Mouse (Mus musculus) hindbrain, embryonic 11.5 days (tissue): Measurements from ENCODE around the gene Sipa1l2. TPM values are rescaled to one million over a fixed set of nuclear protein-coding genes. Genes with fewer than 3 reads are reported as not detected.

Experiments
- ATAC-seq: fragments of 200-750 bp; cut with Nextera tagmentation; 2 replicates; pipeline ENCODE4 v1.8.0; 2017; ENCODE audit warnings: mild to moderate bottlenecking, moderate TSS enrichment, moderate library complexity; ENCODE audit not compliant: low FRiP score
- DNase-seq: peaks from one replicate; pipeline ENCODE4 v3.0.0-alpha.2; 2015; ENCODE audit warnings: low spot score
- H3K27ac ChIP-seq: fragments of 300-500 bp; sonication (generic); 2 replicates; pipeline ENCODE4 v1.5.1; 2014; ENCODE audit warnings: mild to moderate bottlenecking, low read depth, low read length
- H3K27me3 ChIP-seq: fragments of 300-500 bp; sonication (generic); 2 replicates; pipeline ENCODE4 v1.6.1; 2014; ENCODE audit warnings: mild to moderate bottlenecking, low read length, moderate library complexity, mixed read lengths; ENCODE audit not compliant: control insufficient read depth, insufficient read depth
- H3K36me3 ChIP-seq: fragments of 300-500 bp; sonication (generic); 2 replicates; pipeline ENCODE4 v1.6.1; 2014; ENCODE audit warnings: mild to moderate bottlenecking, low read length, moderate library complexity, mixed read lengths; ENCODE audit not compliant: control insufficient read depth, insufficient read depth
- H3K4me1 ChIP-seq: fragments of 300-500 bp; sonication (generic); replicated peaks from 2 replicates; pipeline ENCODE4 v1.6.1; 2014; ENCODE audit warnings: low read length, mixed read lengths; ENCODE audit not compliant: control insufficient read depth, insufficient read depth
- H3K4me2 ChIP-seq: fragments of 300-500 bp; sonication (generic); replicated peaks from 2 replicates; pipeline ENCODE4 v1.6.1; 2014; ENCODE audit warnings: mild to moderate bottlenecking, low read depth, low read length
- H3K4me3 ChIP-seq: fragments of 300-500 bp; sonication (generic); 2 replicates; pipeline ENCODE4 v1.5.1; 2014; ENCODE audit warnings: low read depth, low read length
- H3K9ac ChIP-seq: fragments of 300-500 bp; sonication (generic); 2 replicates; pipeline ENCODE4 v1.6.1; 2014; ENCODE audit warnings: low read depth, low read length
- H3K9me3 ChIP-seq: fragments of 300-500 bp; sonication (generic); 2 replicates; pipeline ENCODE4 v1.6.1; 2016; ENCODE audit warnings: low read length; ENCODE audit not compliant: control insufficient read depth
- WGBS: fragments of 180-500 bp; shearing (Covaris S2); extraction: QIAGEN DNeasy Blood & Tissue Kit; methylation state at CpG from one replicate; pipeline ENCODE4 v1.1.7; 2014; 5-methylcytosine and 5-hydroxymethylcytosine counted together
- polyA plus RNA-seq: library from polyadenylated mRNA; unstranded; fragments of >200 nt; fragmentation: Nextera tagmentation; extraction: Ambion mirVana; gene quantifications from 2 replicates; pipeline ENCODE4 v1.2.1, GENCODE M21; 2014

Sipa1l2 gene
- polyA plus RNA-seq, 1 experiment from 2014 or later: 12.2 TPM

DNA sequence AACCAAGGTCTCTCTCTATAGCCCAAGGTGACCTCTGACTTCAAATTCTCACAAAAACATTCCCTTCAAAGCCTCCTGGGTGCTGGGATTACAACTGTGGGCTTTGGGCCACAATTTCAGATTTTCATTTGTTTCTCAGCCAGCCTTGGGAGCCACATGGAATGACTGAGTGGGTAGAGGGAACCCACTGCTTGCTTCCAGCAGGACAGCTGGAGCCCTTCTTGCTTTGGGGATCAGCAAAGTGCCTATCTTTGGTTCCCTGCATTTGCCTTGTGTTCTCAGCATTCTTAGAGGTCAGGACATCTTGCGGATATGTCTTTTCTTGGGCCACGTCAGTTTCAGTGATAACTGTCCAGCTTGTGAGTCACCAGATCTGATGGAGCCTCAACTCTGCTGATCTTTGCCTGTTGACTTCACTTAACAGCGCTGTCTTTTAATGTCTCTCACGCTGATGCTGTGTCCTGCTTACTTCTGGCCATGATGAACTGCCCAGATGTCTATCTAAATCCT, 38.2 kb upstream of the Sipa1l2 start:
- H3K4me3 ChIP-seq: no peak overlapping the region
- H3K9me3 ChIP-seq: no peaks in the 10 kb centered on the region
- no peak for ATAC-seq
- H3K36me3 ChIP-seq: no peaks in the 10 kb centered on the region
- no peaks in the 10 kb centered on the region for H3K27me3 ChIP-seq
- no peak overlapping the region for H3K27ac ChIP-seq
- H3K9ac ChIP-seq: no peak overlapping the region
- WGBS: 90% methylated on average over 4 of the region's 4 CpGs
- no peak for DNase-seq
- H3K4me1 ChIP-seq: no peaks in the 10 kb centered on the region
- H3K4me2 ChIP-seq: no peak overlapping the region

DNA sequence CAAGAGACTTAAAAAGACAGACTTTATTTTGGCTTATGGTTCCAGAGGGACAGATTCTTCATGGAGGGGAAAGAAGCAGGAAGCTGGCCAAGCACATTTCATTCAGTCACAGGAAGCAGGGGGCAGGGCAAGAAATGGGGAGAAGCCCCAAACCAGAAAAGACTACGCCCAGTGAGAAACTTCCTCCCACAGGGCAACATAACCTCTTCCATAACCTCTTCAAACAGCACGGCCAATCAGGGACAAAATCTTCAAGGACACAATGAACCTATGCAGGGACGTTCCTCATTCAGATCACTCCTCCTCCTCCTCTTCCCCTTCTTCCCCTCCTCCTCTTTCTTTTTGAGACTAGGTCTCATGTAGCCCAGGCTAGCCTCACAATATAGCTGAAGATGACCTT, 37.3 kb upstream of the Sipa1l2 start:
- Histone ChIP-seq H3K9me3 (no peaks in the 10 kb centered on the region), H3K9ac (no peak overlapping the region), H3K4me1 (no peaks in the 10 kb centered on the region), H3K27ac (no peak overlapping the region), H3K4me3 (no peak overlapping the region), H3K36me3 (no peaks in the 10 kb centered on the region), H3K4me2 (no peak overlapping the region), H3K27me3 (no peaks in the 10 kb centered on the region)
- DNase-seq: no peak
- 71% methylated on average over 3 of the region's 3 CpGs for WGBS
- ATAC-seq: no peak

DNA sequence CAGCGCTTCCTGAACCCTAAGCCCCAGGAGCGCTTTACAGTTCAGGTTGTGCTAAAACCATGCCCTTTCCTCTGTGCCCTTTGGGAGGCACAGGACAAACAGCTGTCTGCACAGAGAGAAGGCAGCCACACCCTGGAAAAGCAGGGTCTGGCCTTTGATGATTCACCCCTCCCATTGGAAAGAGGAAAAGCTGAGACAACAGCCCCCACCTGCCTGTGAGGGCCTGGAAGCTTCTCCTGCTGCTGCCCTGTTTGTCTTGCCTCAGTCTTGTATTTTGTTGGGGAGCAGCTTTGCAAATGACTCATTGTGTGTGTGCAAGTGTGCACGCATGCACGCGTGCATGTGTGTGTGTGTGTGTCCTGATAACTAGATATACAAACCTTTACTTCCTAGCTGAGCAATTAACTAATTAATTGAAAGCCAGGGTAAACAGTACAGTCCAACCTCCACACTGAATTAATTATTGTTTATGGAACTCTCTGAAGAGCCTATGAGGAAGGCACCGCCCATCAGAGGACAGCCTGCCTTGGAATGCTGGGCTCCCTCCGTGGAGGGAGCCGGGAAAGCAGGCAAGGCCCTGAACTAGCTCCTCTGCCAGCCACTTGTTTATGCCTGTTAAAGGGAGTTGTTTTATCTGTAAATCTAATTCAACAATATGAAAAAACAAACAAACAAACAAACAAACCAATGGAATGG, 35.4 kb upstream of the Sipa1l2 start:
- no peak for DNase-seq
- no peak for ATAC-seq
- Histone ChIP-seq H3K9ac (no peak overlapping the region), H3K27me3 (no peaks in the 10 kb centered on the region), H3K27ac (no peak overlapping the region), H3K4me3 (no peak overlapping the region), H3K36me3 (no peaks in the 10 kb centered on the region), H3K9me3 (no peaks in the 10 kb centered on the region), H3K4me1 (no peaks in the 10 kb centered on the region), H3K4me2 (no peak overlapping the region)
- 79% methylated on average over 8 of the region's 8 CpGs for WGBS

DNA sequence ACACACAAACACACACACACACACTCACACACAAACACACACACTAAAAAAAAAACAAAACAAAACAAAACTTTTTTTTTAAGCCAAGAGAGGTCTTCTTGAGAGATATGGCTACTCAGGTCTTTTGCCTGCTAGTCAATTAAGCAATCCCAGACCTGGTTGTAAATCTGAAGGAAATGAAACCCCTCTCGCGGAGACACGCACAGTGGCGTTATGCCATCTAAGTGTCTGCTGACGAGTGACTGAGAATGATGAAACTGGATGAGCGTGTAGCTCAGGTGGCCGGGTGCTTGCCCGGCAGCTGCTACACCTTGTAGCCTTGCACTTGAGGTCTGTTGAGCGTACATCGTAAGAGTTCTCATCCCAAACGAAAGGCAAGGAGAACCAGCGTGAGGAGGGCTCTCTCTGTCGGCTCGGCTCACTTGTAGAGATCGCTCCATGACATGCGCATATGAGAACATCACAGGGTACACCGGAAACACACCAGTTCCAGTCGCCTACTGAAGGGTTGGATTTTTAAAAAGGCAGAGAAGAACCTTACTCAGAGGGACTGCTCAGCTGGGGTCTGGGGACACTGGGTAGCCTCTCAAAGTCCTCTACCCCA, 34.7 kb upstream of the Sipa1l2 start:
- Histone ChIP-seq H3K4me3 (no peak overlapping the region), H3K9me3 (no peaks in the 10 kb centered on the region), H3K9ac (no peak overlapping the region), H3K4me1 (no peaks in the 10 kb centered on the region), H3K4me2 (no peak overlapping the region), H3K36me3 (no peaks in the 10 kb centered on the region), H3K27me3 (no peaks in the 10 kb centered on the region), H3K27ac (no peak overlapping the region)
- ATAC-seq (no peak), DNase-seq (no peak)
- 94% methylated on average over 18 of the region's 18 CpGs for WGBS

DNA sequence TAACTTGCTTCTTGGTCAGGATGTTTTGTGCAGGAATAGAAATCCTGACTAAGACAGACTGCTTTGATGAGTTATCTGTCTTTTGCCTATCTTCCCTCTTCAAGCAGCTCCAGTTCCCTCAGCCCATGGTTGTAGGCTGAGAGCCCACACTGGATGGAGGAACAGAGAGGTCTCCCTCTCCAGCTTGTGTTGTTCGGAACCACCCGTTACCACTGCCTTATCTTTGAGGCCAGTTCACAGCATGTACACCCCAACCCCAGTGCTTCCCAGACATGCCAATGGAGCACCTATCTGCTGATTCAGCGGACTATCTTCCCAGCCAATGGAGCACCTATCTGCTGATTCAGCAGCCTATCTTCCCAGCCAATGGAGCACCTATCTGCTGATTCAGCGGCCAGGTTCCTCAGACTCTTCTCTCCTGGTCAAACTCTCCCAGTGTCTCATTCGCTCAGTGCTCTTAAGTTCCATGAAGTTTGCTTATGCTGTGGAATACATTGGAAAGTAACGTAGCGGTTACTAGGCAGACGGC, 33.8 kb upstream of the Sipa1l2 start:
- H3K4me3 ChIP-seq: no peak overlapping the region
- no peak overlapping the region for H3K27ac ChIP-seq
- no peak overlapping the region for H3K9ac ChIP-seq
- ATAC-seq (no peak), DNase-seq (no peak)
- H3K4me2 ChIP-seq: no peak overlapping the region
- H3K27me3 ChIP-seq: no peaks in the 10 kb centered on the region
- no peaks in the 10 kb centered on the region for H3K9me3 ChIP-seq
- H3K4me1 ChIP-seq: no peaks in the 10 kb centered on the region
- H3K36me3 ChIP-seq: no peaks in the 10 kb centered on the region
- 84% methylated on average over 8 of the region's 8 CpGs for WGBS

DNA sequence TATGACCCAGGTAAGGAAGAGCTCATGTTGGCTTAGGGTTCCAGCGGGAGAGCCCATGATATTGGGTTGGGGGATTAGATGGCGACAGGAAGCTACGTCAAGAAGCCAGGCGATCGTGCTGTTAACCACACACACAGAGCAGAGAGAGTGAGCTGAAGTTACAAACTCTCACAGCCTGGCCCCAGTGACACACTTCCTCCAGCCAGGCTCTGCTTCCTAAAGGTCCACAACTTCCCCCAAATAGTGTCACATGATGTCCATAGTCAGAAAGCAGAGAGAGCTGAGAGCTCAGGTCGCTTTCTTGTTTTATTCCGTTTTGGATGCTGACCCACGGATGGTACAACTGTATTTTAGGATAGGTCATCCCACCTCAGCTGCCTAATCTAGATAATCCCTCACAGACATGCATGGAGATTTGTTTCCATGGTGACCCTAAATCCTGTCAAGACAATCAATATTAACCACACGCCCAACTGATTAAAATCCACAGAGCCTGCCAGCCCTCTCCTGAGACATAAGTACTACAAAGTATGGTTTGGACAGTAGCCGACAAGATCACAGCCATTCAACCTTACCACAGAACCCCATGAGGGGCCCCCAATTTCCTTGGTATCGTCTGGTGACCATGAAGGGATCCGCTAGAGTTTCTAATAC, 30.6 kb upstream of the Sipa1l2 start:
- Histone ChIP-seq H3K27me3 (no peaks in the 10 kb centered on the region), H3K9me3 (no peaks in the 10 kb centered on the region), H3K36me3 (no peaks in the 10 kb centered on the region), H3K9ac (no peak overlapping the region), H3K4me2 (no peak overlapping the region), H3K4me1 (no peaks in the 10 kb centered on the region), H3K27ac (no peak overlapping the region), H3K4me3 (no peak overlapping the region)
- DNase-seq: no peak
- 86% methylated on average over 12 of the region's 12 CpGs for WGBS
- no peak for ATAC-seq

DNA sequence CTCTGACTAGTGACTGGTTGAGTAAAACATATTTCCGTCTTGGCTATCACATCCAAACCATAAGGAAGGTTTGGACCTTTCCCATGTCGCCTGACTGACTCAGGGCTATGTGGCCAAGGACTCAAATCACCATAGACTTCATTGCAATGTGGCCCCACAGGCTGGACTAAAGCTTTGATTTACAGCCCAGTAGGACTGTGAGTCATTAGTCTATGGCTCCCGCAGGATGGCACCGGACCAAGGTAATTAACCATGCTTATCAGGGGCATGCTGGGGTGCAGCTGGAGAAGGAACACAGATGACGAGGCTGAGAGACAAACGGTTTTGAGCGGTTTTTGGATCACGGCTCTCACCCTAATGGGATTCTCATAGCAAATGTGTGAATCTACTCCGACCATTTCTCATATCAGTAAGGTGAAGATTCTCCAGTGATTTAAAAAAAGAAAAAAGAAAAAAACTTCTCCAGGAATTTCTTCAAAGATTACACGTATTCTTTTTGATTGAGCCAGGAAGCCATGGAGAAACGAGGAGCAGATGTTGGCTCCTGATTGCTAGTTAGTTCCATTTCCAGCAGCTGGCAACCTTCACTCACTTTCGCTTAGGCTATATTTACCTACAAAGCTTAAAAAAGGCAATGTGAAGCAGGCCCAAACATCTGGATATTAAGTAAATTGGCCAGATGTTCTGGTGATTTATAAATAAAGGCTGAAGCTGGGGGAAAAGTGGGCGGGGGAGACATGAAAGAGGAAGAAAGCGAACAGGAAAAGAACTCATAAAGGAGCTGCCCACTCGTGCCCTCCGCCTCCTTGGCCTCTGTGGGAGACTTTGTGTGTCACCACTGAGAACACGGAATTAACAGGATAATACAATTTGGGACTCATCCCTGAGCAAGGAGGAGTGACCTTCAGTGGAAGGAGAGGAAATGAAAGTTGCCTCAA, 26.2 kb upstream of the Sipa1l2 start:
- Histone ChIP-seq H3K27ac (no peak overlapping the region), H3K9ac (no peak overlapping the region), H3K9me3 (no peaks in the 10 kb centered on the region), H3K4me1 (no peaks in the 10 kb centered on the region; the same call in none of the 2 replicates), H3K4me2 (no peak overlapping the region), H3K27me3 (no peaks in the 10 kb centered on the region), H3K36me3 (no peaks in the 10 kb centered on the region), H3K4me3 (no peak overlapping the region)
- ATAC-seq: no peak
- WGBS: 68% methylated on average over 17 of the region's 17 CpGs
- DNase-seq: no peak

DNA sequence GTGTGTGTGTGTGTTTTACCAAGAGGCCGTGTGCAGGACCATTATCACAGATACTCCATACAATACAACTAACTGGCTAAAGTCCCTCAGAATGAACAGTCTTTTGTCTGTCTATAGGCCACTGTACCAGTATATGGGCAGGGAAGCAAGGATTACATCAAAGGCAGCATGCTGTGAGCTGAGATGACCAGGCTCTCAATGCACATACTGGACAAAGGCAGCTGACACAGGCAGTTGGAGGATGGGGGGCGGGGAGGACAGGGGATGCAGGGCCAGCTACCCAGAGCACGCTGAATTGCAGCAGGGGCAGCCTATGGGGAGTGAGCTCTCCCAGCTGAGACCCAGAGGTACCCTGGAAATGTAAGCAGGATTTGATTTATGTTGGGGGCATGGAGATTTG, 20.8 kb upstream of the Sipa1l2 start:
- 33% methylated on average over 3 of the region's 3 CpGs for WGBS
- H3K4me3 ChIP-seq: no peak overlapping the region
- no peak overlapping the region for H3K27ac ChIP-seq
- H3K27me3 ChIP-seq: no peaks in the 10 kb centered on the region
- no peak overlapping the region for H3K9ac ChIP-seq
- H3K36me3 ChIP-seq: no peaks in the 10 kb centered on the region
- no peaks in the 10 kb centered on the region for H3K9me3 ChIP-seq
- no peak overlapping the region for H3K4me2 ChIP-seq
- H3K4me1 ChIP-seq: peaks cover 3% of the 10 kb centered on the region
- ATAC-seq (peak; percentile 83), DNase-seq (peak; percentile 58)
